Mouse (Mus musculus) c-Kit-positive CD71-positive TER-119-positive erythroid progenitor cells, embryonic 14.5 days (primary cell): ENCODE data around the gene Dock2.

Experiments used
- DNase-seq: peaks from one replicate; pipeline ENCODE4 v3.0.0-alpha.2; 2013; ENCODE audit warnings: low spot score

The Dock2 gene

DNA sequence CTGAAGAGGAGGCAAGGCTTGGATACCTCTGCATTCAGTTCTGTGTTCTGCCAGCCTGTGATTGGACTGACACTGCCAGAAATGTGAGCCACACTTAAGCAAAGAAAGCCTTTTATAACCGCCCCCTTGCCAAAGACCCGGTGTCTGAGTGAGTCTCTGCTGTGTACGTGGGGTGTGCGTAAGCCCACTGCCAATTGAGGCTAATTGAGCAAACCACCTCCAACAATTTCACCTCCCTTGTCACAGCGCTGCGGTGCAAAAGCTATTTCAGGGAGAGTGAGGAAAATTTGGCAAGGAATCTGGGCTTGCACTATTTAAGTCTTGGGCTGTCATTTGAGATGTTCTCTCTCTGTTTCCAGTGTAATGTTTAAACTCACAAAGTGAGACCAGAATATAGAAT lies 362.6 kb downstream of the Dock2 start:
- no peak for DNase-seq

DNA sequence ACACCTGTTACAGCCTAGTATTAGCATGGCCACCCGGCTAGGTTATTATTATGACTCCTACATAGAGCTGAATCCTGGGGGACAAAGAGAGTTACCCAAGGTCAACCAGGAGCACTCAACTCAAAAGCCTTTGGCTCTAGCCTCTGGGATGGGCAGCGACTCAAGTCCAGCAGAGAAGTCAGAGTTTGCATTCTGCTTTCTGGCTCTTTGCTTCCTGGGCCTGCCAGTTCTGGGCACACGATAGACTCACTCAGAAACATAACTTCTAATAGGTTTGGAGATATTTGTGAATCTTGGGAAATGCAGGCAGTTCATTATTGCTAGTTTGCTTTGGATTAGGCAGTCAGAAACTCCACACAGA lies 367.1 kb downstream of the Dock2 start:
- DNase-seq, result no peak

DNA sequence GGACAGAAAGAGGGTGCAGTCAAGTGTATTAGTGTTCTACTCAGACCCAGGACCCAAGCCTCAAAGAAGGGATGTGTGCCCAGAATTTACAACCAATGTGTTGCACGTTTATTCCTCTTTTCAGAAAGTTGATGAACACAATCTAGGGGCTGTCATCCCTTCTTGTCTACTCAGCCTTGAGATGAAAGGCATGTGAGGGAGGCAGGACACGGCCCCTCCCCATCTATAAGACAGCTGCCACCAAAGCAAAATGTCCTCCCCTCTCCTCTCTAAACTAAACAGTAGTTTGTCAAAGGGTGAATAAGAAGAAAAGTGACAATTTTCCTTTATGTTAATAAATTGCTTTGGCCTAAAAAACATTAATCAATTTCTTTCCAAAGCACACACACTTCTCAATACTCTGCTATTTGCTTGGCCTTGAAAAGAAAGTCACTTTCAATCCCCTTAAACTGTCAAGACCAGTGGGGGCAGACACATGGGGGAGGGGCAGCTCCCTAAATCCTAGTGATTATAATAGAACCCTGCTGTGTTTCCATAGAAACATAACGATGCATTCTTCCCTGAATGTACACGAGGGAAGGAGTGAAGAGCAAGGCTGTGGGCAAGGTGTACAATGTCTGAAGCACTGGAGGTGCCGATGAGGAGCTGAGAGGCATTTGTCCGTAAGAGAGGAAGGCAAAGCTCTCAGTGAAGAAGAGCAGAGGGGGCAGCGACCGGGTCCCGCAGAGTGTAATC lies 367.6 kb downstream of the Dock2 start:
- no peak for DNase-seq

DNA sequence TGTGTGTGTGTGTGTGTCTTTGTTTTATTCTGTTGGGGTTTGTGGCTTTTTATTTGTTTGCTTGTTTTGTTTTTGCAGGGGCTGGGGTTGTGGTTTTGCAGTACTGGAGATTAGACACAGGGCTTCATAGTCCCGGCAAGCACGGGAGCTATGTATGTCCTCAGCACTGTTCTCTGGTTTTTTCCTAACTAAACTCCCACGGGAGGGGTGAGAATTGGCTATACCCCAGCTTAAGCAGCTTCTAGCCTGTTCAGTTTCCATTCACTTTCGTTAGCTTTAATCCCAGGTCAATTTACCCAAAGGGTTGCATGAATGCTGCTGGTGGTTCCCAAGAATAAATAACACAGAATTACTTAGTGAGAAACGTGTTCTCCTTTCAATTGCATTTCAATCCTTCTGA lies 376.8 kb downstream of the Dock2 start:
- DNase-seq, result no peak

DNA sequence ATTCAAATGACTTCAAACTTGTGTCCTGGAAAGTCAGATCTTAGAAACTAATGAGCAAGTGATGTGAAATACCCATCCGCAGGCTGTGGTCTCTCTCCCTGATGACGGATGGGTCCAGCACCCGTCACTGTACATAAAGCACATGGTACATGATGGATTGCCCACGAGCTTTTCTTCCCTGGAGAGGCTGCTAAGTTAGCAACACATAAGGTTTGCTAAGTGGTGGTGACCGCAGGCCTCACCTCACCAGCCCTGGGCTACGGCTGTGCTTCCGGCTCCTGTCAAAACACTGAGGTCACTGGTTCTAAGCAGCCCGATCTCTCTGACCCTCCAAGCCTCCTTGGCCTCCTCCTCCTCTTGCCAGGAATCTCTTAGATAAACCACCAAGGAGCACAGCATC lies 377.4 kb downstream of the Dock2 start:
- DNase-seq, result no peak

DNA sequence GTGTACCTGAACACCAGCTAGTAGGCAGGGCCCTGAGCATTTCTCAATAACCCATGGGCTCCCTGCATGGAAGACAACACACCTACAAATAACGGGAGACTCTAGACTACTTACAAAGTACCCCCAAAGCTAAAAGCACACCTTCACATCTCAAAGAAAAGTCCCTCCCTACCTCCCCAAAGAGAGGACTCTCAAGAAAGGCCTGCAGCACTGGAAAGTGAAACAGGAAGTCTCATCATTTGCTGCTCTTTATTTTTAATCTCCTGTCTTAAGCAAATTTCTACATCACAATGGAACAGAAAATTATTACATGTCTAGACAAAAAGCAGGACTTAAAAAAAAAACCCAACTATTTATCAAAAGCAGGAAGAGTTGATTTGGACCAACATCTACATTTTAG lies 378.4 kb downstream of the Dock2 start:
- DNase-seq, result no peak

DNA sequence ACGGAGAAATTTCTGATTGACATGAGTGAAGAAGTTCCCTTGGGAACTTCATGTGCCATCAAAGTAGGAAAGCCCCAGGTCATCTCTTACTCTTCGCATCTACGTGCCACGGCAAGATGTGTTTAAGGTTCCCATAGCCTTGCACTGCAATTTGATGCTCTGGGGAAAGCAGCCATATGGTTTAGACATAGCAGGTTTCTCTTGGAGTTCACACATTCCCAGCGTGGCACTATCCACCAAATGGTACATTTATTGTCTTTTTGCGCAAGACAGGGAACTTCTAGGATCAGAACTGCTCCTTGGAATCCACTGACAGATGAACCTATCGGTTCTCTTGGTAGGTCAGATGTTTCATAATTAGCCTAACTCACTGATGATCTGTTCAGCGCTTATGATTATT lies 382.3 kb downstream of the Dock2 start:
- DNase-seq, result no peak

DNA sequence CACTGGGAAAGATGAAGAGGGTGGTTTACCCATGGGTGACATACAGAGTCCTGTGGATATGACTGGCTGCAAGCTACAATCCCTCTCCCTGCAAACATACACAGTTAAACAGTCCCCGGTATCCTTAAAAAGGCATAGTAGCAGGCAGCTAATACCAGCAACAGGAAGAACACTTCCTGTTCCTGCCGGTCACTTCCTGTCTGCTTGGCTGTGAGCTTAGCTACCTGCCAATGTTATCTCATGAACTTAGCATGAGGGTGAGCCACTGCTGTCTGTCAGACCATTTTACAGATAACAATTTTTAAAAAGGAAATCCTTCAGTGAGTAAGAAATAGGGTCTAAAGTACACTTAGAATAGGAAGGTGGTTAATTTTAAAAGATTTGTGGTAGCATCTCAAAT lies 385.1 kb downstream of the Dock2 start:
- DNase-seq, result no peak

DNA sequence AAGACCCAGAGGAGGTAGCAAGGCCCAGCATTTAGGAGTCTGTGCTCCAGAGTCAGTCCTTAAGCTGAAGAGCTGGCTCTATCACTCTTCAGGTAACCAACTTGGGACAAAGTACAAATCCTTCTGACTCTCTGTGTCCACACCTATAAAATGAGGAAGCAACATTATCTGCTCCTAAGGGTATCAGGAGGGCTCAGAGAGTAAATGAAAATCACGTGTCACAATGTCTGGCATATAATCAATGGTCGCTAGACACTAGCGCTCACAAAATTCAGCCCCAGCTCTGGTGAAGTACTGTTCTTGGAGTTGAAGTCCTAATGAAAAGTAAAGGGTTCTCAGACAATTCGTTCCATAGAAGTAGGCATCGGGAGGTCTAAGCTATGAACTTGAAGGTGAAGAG lies 386.0 kb downstream of the Dock2 start:
- DNase-seq, result no peak

DNA sequence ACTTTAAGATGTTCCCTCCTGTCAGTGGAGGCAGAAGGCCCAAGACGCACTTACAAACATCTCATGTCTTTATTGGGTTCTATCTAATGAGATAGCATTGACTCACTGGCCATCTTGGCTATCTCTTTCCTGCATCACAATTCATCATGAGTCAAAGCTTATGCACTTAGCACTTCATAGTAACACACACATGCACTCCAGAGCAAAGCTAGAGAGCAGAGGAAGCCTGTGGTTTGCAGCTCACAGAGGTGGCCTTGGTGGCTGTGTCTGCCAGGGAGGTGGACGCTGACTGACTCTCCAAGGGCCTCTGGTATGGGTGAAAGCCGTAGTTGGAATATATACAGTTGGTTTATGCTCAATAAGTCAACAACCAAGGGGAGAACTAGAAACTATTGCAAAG lies 387.9 kb downstream of the Dock2 start:
- no peak for DNase-seq

DNA sequence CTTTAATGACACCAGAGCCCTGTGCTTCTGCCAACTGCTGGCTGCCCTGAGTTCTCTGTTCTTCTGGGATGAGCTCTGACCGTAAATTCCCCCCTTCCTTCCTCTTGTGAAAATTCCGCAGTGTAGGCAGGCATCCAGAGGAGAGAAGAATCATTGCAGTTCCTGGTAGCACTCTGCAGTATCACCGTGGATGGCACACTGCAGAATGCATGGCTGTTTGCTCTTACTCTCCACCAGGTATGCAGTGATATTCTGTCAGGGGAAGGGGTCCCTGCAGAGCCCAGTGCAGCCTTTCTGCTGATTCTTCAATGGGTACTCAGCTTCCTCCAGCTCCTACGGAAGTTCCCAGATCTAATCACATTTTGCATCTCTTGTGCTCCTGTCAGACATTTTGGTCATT lies 391.6 kb downstream of the Dock2 start:
- no peak for DNase-seq

DNA sequence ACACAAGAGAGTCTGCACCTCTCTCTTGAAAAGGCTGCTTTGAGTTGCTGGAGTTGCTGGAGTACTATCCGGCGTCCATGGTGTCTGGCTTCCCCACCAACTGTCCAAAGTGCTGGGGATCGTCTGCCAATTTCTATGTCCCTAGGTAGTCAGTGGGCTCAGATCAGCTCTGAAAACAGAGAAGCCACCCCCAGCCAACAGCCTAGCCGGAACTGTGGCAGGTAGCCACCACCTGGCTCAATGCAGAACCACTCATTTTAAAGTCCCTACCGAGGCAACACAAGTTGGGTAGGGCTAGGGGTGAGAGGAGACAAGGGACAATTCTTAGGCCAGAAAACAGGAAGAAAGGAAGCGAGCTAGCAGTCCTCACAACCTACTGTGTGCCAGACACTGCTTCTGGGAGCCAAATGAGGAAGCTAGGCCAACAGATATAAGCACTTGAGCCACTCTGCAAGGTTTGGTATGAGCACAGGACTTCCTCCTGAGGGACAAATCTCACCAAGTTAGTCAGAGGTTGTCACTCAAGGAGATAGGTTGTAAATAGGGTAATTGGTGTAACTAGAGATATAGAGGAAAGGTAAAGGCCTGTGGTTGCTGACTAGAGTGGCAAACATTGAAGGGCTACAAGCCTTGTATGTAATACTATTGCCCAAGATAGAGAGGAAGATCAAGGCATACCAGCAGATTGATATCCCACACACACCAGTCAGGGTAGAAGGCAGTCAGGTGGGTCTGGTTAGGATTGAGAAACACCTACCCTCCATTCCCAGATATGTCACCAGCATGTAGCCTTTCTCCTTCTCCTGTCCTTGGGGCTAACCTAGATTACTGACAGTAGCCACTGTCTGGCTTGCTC lies 394.2 kb downstream of the Dock2 start:
- DNase-seq, result no peak

DNA sequence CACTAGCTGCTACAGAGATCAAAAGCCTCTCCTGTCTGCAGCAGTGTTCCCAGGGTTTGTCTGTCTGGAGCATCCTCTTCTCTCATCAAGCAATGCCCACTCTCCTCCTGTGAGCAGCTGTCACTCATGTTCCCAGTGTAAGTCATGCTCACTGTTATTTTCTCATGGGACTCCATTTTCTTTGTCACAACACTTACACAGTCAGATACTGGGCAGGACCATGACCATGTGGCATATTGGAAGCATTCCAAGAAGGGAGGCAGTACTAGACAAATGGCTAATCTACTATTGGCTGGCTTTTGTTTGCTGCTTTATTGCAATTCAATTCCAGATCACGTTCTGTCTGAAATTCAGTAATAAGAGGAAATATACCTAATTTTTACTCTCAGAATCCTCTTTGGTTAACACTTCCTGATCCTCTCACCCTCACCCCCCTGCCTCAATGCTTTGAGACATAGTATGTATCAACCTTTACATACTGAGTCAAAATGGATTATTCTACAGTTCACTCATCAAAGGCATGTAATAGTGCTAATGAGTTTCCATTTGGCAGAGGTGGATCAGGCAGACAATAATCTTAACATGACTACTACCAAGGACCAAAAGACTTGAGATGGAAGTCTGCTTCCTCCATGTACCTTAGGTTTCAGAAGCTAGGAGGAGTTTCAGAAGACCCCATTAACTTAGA lies 398.5 kb downstream of the Dock2 start:
- DNase-seq, result no peak

DNA sequence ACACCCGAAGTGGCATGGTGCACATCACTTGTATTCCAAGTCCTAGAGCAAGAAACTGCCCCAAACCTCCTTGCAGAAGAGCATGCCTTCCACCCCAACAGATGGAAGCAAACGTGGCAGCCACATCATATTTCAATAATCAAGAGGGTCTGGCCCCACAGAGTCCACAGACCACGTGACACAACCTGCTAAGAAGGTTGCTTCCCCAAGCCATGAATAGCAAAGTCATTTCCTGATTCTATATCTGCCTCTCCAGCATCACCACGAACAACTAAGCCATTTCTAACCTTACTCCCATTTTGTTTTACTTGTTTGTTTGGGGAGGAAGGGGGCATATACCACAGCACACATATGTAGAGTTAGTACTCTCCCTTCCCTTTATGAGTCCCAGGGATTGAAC lies 399.5 kb downstream of the Dock2 start:
- DNase-seq, result no peak

DNA sequence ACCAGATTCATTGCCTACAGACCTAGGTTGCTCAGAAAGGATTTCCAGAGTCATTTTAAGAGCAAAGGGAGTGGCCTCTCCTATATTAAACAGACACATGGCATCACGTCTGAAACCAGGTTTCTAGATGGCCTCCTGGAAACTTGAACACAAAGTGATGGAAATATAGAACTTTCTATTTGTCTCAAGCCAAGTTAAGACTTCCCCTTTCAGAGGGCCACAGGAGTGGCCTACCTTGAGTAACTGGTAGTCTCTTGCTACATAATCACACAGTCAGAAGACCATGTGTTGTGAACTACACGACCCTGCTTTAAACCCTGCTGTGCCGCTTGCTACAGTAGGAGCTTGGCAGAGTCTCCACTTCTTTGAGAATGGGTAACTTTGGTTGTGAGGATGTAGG lies 400.2 kb downstream of the Dock2 start:
- no peak for DNase-seq

DNA sequence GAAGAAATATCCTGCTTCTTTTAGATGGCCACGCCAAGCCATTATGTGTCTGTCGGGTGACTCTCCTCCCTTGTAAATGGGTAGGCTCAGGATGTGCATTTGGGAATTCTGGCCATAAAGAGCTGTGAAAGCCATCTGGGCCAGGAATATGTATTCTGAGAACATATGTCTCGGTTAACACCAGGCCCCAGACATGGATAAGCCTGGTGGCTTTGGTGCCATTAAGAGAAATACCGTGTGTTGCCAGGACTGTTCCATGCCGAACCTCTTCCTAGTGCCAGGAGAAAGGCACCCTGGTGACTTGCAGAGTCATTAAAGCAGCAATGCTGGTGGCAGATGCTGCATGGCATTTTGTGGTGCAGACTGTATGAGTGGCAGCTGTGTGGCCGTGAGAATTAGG lies 406.0 kb downstream of the Dock2 start:
- no peak for DNase-seq

DNA sequence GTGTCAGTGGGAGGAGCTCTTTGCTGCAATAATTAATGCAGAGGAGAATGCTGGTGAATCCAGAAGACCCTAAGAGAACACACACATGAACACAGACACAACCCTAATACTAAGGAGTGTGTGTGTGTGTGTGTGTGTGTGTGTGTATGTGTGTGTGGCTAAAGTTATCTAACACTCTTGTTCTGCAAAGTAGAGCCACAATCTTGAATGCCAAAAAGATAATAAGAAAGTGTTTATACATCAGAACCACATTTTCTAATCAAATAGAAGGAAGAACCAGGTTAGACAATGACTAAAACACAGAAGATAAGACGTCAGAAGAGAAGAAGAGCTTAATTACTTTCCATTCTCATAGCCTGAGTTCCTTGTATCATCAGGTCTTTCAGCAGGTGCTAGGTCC lies 408.1 kb downstream of the Dock2 start:
- no peak for DNase-seq

DNA sequence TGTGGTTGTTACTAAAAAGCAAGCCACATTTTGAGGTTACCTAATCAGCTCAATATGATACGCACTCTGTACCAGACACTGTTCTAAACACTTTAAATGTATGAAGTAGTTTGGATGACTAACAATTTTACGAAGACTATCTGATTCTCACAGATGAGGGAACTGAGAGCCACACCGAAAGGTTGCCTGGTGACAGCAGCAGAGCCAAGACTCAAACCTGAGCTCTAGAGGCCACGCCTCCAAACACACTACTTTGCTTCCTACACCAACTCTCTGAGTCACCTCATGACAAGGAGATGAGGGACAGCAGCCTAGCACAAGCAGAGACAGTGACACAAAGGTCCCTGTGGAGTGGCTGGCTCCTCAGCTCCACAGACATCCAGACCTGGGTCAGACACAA lies 411.5 kb downstream of the Dock2 start:
- DNase-seq, result peak; percentile 2

DNA sequence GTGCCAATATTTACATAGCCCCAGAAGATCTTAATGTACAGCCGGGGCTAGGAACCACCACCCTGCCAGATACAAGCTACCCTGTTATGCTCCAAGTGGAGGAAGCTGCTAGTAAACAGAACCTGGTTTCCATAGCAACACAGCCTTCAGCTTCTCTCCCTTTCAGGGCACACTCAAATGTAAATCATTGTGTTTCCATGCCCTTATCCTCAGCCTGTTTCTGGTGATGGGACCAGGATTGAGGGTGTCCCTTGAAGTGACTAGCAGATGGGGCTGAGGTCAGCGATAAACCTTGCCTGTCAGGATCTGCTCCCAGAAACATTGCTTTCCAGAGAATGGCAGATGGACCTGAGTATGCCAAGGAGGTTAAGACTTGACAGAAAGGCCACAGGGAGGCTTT lies 427.6 kb downstream of the Dock2 start:
- DNase-seq, result no peak

DNA sequence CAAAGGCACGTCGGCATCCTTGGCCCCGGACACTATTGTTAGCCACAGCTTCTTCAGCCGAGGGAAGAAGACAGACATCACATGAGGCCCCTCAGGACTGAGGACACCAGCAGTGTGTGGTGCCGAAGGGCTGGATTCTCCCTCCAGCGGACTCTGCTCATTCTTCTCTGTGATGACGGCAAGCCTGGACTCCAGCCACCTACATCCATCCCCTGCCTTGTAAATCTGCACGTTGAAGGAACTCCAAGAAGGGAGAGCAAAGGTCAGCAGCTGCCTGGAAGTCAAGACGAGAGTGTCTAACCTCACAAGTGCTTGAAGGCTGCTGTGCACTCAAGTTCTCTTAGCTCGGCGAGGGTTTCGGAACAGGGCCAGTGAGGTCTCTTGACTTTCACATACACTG lies 428.3 kb downstream of the Dock2 start:
- no peak for DNase-seq

DNA sequence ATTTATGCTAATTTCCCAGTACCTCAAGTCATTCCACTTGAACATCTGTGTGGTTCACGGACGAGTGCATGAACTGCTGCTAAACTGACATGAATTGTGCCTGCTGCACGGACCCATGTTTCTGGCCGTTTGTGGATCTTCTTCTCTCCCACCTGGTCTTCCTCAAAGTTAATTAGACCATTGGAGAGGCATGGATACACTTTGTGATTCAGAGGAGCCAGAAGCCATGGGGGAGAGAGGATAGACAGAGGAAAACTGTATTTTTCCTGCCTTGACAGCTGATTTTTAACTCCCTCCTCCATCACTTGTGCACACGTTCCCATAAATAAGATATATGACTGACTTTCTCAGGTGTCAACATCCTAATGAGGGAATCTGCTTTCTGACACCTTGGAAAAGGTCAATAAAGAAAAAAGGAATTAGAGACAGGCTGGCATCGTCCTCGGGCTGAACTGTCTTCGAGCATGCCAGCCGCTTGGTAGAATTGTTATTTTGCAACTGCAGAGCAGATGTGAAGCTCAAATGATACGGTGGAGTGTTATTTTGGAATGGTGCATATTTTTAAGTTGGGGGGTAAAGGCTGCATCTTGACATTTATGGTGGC lies 434.1 kb downstream of the Dock2 start:
- DNase-seq, result no peak

DNA sequence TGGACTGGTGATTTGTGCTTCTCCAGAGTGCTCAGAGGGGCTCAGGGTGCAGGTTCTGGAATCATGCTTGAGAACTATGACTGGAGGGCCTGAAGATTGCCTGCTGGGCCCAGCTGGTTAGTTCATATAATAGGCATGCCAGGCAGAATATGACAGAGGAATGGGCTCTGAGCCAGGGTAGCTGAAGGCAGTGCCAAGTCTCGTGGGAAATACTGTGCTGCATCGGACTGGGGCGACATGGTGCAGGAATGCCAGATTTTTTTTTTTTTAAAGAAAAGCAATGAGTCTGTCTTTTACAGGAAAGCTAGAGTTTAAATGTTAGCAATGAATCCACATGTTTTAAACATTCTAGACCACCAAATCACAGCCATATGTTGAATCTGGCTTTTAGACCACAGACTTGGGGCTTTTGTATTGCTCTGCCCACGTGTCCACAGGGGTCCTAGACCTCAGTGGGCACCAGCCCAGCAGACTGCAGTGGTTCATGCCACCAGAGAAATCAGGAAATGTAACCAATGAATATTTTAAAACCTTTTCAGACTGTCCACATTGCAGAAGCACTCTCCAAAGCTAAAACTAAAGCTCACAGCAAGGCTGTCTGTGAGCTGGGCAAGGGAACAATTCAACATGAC lies 435.3 kb downstream of the Dock2 start:
- no peak for DNase-seq
